Mouse (Mus musculus) thymus, adult 2 months (tissue): ENCODE measurements around the gene Vmn1r196. TPM values are rescaled to one million over a fixed set of nuclear protein-coding genes. Genes with fewer than 3 reads are reported as not detected.

Source experiments
- DNase-seq: peaks from one replicate; pipeline ENCODE4 v3.0.0; 2021
- H3K27ac ChIP-seq: fragments of 200-500 bp; 2 replicates; pipeline ENCODE4 v1.5.1; 2012; ENCODE audit warnings: low read length, control low read depth; ENCODE audit not compliant: control insufficient read depth, insufficient read depth
- H3K27me3 ChIP-seq: fragments of 200-500 bp; 2 replicates; pipeline ENCODE4 v1.6.1; 2012; ENCODE audit warnings: mild to moderate bottlenecking, low read length, moderate library complexity, mixed read lengths; ENCODE audit not compliant: control insufficient read depth, insufficient read depth
- H3K36me3 ChIP-seq: fragments of 200-500 bp; 2 replicates; pipeline ENCODE4 v1.6.1; 2012; ENCODE audit warnings: mild to moderate bottlenecking, low read length, moderate library complexity; ENCODE audit not compliant: control insufficient read depth, insufficient read depth
- H3K4me1 ChIP-seq: fragments of 200-500 bp; replicated peaks from 2 replicates; pipeline ENCODE4 v1.6.1; 2012; ENCODE audit warnings: low read length; ENCODE audit not compliant: control insufficient read depth, insufficient read depth
- H3K4me3 ChIP-seq: fragments of 200-500 bp; 2 replicates; pipeline ENCODE4 v1.5.1; 2012; ENCODE audit warnings: mild to moderate bottlenecking, low read length, control low read depth, moderate library complexity; ENCODE audit not compliant: control insufficient read depth, insufficient read depth
- CTCF ChIP-seq: fragments of 200-500 bp; IDR thresholded peaks from 2 replicates; pipeline ENCODE4 v1.5.1; 2012; ENCODE audit warnings: mild to moderate bottlenecking, control low read depth, low read length, moderate library complexity, borderline replicate concordance; ENCODE audit not compliant: control insufficient read depth, poor library complexity, insufficient read depth; ENCODE audit errors: extremely low read depth
- POLR2A ChIP-seq: fragments of 200-500 bp; IDR thresholded peaks from 2 replicates; pipeline ENCODE4 v1.6.1; 2012; ENCODE audit warnings: mild to moderate bottlenecking, low read length, control low read depth, moderate library complexity; ENCODE audit not compliant: control insufficient read depth, poor library complexity, insufficient read depth; ENCODE audit errors: extremely low read depth
- WGBS: fragments of 180-500 bp; shearing (Covaris S2); methylation state at CpG from one replicate; pipeline ENCODE4 v1.1.7; 2018; 5-methylcytosine and 5-hydroxymethylcytosine counted together
- polyA plus RNA-seq: library from polyadenylated mRNA; depleted of rRNA; stranded (reverse); fragments of >200 nt; gene quantifications from 2 replicates; pipeline ENCODE4 v1.2.3, GENCODE M21; 2012; rRNA removed

Gene Vmn1r196
- polyA plus RNA-seq, 1 experiment: not detected

DNA sequence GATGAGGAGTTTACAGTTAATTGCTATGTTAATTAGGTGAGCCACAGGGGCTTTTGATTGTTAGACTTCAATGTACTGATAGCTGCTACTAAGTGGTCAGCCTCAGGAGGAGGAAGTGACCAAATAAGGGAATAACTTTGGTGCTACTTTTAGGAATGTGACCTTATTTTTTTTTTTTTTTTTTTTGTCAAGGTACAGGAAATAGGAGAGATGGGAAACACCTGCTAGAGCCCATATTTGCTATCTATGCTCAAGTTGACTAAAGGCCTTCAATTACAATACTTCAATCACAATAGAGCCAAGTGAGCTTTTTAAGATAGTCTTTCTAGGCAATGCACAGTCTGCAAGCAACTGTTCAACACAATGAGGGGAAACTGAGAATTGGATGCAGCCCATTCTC lies 30.4 kb downstream of the Vmn1r196 start:
- DNase-seq: no peak
- no peak overlapping the region for H3K4me3 ChIP-seq
- H3K27ac ChIP-seq: no peak overlapping the region
- H3K36me3 ChIP-seq: no peaks in the 10 kb centered on the region
- no peaks in the 10 kb centered on the region for H3K27me3 ChIP-seq
- no peaks in the 10 kb centered on the region for H3K4me1 ChIP-seq
- TF ChIP-seq POLR2A (no peak), CTCF (no peak)

DNA sequence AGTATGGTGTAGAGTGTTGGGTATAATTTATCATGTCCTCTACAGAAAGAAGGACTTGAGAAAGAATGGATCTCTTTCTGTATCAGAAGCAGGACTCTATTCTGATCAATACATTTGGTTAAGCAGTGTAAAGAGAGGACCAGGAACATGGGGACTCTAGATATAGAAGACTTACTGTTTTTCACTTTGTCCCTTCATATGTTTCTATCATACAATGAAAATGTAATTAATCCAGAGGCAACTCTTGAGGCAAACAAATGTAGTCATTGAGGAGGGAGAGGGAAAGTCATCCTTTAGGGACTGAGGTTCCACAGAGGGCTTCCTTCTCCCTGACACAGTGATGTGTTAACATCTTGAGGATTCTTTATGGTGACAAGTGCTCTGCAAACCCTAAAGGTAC lies 34.6 kb downstream of the Vmn1r196 start, which contains the start of gene Vmn1r197:
Gene Vmn1r197 (plus strand): TSS at position 301 of the 400 bp plus-strand sequence.
- Histone ChIP-seq H3K36me3 (no peaks in the 10 kb centered on the region), H3K4me3 (no peak within 1 kb of the TSS), H3K4me1 (no peaks in the 10 kb centered on the region), H3K27me3 (no peaks in the 10 kb centered on the region), H3K27ac (no peak within 1 kb of the TSS)
- TF ChIP-seq CTCF (no peak), POLR2A (no peak)
- DNase-seq: no peak

DNA sequence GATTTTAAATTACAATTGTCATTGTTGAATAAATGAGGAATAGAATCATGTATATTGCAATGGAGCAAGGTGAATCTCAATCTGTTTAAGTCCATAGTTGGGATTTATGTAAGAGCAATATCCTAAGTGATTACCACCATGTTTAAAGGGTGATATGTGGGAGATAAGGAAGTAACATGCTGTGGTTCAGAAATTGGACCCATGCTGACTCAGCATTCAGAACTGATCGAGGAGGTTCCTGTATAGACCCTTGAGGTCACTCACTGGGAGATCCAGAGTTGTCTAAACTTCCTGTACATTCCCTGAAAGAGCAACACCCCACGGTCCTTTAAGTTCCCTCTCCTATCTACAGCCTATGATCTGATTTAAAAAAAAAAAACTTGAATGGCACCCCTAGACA lies 43.5 kb downstream of the Vmn1r196 start:
- DNase-seq: no peak
- 43% methylated on average over 2 of the region's 2 CpGs for WGBS
- Histone ChIP-seq H3K4me3 (no peak overlapping the region), H3K36me3 (no peaks in the 10 kb centered on the region), H3K27me3 (no peaks in the 10 kb centered on the region), H3K27ac (no peak overlapping the region), H3K4me1 (no peaks in the 10 kb centered on the region)
- TF ChIP-seq CTCF (no peak), POLR2A (no peak)

DNA sequence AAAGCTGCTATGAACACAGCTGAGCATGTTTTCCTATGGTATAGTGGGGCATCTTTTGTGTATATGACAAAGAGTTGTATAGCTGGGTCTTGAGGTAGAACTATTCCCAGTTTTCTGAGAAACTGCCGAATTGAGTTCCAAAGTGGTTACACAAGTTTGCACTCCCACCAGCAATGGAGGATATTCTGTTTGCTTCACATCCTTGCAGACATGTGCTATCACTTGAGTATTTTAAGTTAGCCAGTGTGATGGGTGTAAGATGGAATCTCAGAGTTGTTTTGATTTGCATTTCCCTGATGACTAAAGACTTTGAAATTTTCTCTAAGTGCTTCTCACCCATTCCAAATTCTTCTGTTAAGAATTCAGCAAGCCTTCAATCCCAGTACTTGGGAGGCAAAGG lies 45.8 kb downstream of the Vmn1r196 start:
- 86% methylated on average over 1 of the region's 1 CpGs for WGBS
- H3K36me3 ChIP-seq: no peaks in the 10 kb centered on the region
- H3K4me1 ChIP-seq: no peaks in the 10 kb centered on the region
- no peak overlapping the region for H3K27ac ChIP-seq
- no peak for DNase-seq
- H3K27me3 ChIP-seq: no peaks in the 10 kb centered on the region
- H3K4me3 ChIP-seq: no peak overlapping the region
- TF ChIP-seq POLR2A (no peak), CTCF (no peak)

Other genes with a start within 250 kb of the Vmn1r196 start
- 33.1 and 38.5 TPM in 2 replicates for gene Hist1h4i, start 248.6 kb upstream of the Vmn1r196 start, polyA plus RNA-seq
- 149 and 177 TPM in 2 replicates for gene Hist1h2ag, start 247.0 kb upstream of the Vmn1r196 start, polyA plus RNA-seq
- gene Hist1h2bj, start 246.7 kb upstream of the Vmn1r196 start, polyA plus RNA-seq: 177 and 218 TPM in 2 replicates
- not detected in 2 replicates for gene Vmn1r188, start 205.5 kb upstream of the Vmn1r196 start, polyA plus RNA-seq
- gene Vmn1r189, start 184.1 kb upstream of the Vmn1r196 start, polyA plus RNA-seq: not detected in 2 replicates
- gene Vmn1r191, start 106.0 kb upstream of the Vmn1r196 start, polyA plus RNA-seq: not detected in 2 replicates
- gene Vmn1r192, start 98.8 kb upstream of the Vmn1r196 start, polyA plus RNA-seq: not detected in 2 replicates
- not detected in 2 replicates for gene Vmn1r193, start 66.8 kb upstream of the Vmn1r196 start, polyA plus RNA-seq
- gene Vmn1r194, start 45.7 kb upstream of the Vmn1r196 start, polyA plus RNA-seq: not detected in 2 replicates
- not detected in 2 replicates for gene Vmn1r195, start 19.4 kb upstream of the Vmn1r196 start, polyA plus RNA-seq
- gene Vmn1r197, start 34.7 kb downstream of the Vmn1r196 start, polyA plus RNA-seq: not detected in 2 replicates
- gene Vmn1r198, start 60.4 kb downstream of the Vmn1r196 start, polyA plus RNA-seq: not detected in 2 replicates
- not detected in 2 replicates for gene Vmn1r199, start 89.9 kb downstream of the Vmn1r196 start, polyA plus RNA-seq
- not detected in 2 replicates for gene Vmn1r200, start 100.5 kb downstream of the Vmn1r196 start, polyA plus RNA-seq
- gene Vmn1r201, start 182.0 kb downstream of the Vmn1r196 start, polyA plus RNA-seq: not detected in 2 replicates
- 0.04 TPM in 1 of 2 replicates, not detected in the other for gene Vmn1r202, start 215.5 kb downstream of the Vmn1r196 start, polyA plus RNA-seq
- not detected in 2 replicates for gene Vmn1r203, start 228.2 kb downstream of the Vmn1r196 start, polyA plus RNA-seq